Mouse (Mus musculus) cerebellum, adult 9-11 months (tissue): ENCODE measurements at regions not wholly inside any gene's neighbourhood (a gene's known extent, or its start where the extent isn't known, plus 50 kb on each side); places are given as distances from the start of the nearest gene placed in this dataset.

Source experiments
- DNase-seq: peaks from one replicate; pipeline ENCODE4 v3.0.0; 2022

GRCm38 (mm10) chr4:35417866-35418265 lies 191.9 kb upstream of the C9orf72 start:
- DNase-seq: no peak

- no peak for DNase-seq
Measured at GRCm38 (mm10) chr4:35413488-35413887, 187.5 kb upstream of the C9orf72 start.

- no peak for DNase-seq
Measured at GRCm38 (mm10) chr4:35405301-35406006, 179.5 kb upstream of the C9orf72 start.

- no peak for DNase-seq
Measured at GRCm38 (mm10) chr4:35404068-35404467, 178.1 kb upstream of the C9orf72 start.

- no peak for DNase-seq
Measured at GRCm38 (mm10) chr4:35403594-35403993, 177.6 kb upstream of the C9orf72 start.

GRCm38 (mm10) chr4:35402376-35403133 lies 176.6 kb upstream of the C9orf72 start:
- no peak for DNase-seq

- no peak for DNase-seq
Measured at GRCm38 (mm10) chr4:35401783-35402182, 175.8 kb upstream of the C9orf72 start.

- no peak for DNase-seq
Measured at GRCm38 (mm10) chr4:35400511-35400910, 174.5 kb upstream of the C9orf72 start.

- DNase-seq: no peak
Measured at GRCm38 (mm10) chr4:35395583-35395877, 169.6 kb upstream of the C9orf72 start.

- no peak for DNase-seq
Measured at GRCm38 (mm10) chr4:35394821-35395582, 169.0 kb upstream of the C9orf72 start.

- no peak for DNase-seq
Measured at GRCm38 (mm10) chr4:35375791-35376190, 149.8 kb upstream of the C9orf72 start.

GRCm38 (mm10) chr4:35373213-35373860 lies 147.4 kb upstream of the C9orf72 start:
- DNase-seq: no peak

GRCm38 (mm10) chr4:35372528-35373212 lies 146.7 kb upstream of the C9orf72 start:
- DNase-seq: peak; percentile 26

- no peak for DNase-seq
Measured at GRCm38 (mm10) chr4:35364161-35364560, 138.2 kb upstream of the C9orf72 start.

- no peak for DNase-seq
Measured at GRCm38 (mm10) chr4:35362176-35362575, 136.2 kb upstream of the C9orf72 start.

- no peak for DNase-seq
Measured at GRCm38 (mm10) chr4:35359376-35359775, 133.4 kb upstream of the C9orf72 start.

GRCm38 (mm10) chr4:35356904-35357563 lies 131.1 kb upstream of the C9orf72 start:
- no peak for DNase-seq

- no peak for DNase-seq
Measured at GRCm38 (mm10) chr4:35356051-35356450, 130.1 kb upstream of the C9orf72 start.

- no peak for DNase-seq
Measured at GRCm38 (mm10) chr4:35354046-35354445, 128.1 kb upstream of the C9orf72 start.

- no peak for DNase-seq
Measured at GRCm38 (mm10) chr4:35352606-35353005, 126.6 kb upstream of the C9orf72 start.

- no peak for DNase-seq
Measured at GRCm38 (mm10) chr4:35350465-35350864, 124.5 kb upstream of the C9orf72 start.

- no peak for DNase-seq
Measured at GRCm38 (mm10) chr4:35347609-35348008, 121.6 kb upstream of the C9orf72 start.
